Mouse (Mus musculus): Measurements from ENCODE around the gene Fancg. TPM values are rescaled to one million over a fixed set of nuclear protein-coding genes. Genes with fewer than 3 reads are reported as not detected.
A peak's percentile ranks its signal among the peaks of the same experiment; 100 is the strongest.

Gene Fancg
- 2.6 TPM for polyA plus RNA-seq (2012; fragmentation: generic; extraction: Trizol)

GRCm38 (mm10) chr4:43010161-43011038 lies at the start of gene Fancg:
Gene Fancg (minus strand): TSS chr4:43010506.
- Histone ChIP-seq H3K4me3 (peak within 1 kb of the TSS; percentile 69), H3ac (ENCODE audit: control insufficient read depth, insufficient read length) (peak within 1 kb of the TSS; percentile 52), H3K79me2 (ENCODE audit: control insufficient read depth, insufficient read depth) (no peaks in the 10 kb centered on the region), H3K27me3 (ENCODE audit: control insufficient read depth, insufficient read depth, insufficient read length) (no peaks in the 10 kb centered on the region), H3K4me2 (ENCODE audit: low read depth) (peak within 1 kb of the TSS; percentile 97), H3K36me3 (ENCODE audit: control insufficient read depth, insufficient read depth) (no peaks in the 10 kb centered on the region)
- TF ChIP-seq TCF3 (IDR thresholded peaks at IDR 0.05; ENCODE audit: insufficient read length, low read depth) (no peak), MYOD1 (IDR thresholded peaks at IDR 0.05; ENCODE audit: control insufficient read depth in 1 of 3, insufficient read length in 2 of 3, low read depth in 2 of 3) (no peak), MAX (IDR thresholded peaks at IDR 0.05; ENCODE audit: low read depth) (no peak), MYOG (IDR thresholded peaks at IDR 0.05; ENCODE audit: control insufficient read depth in 1 of 3, insufficient read depth in 1 of 3, insufficient read length in 2 of 3, low read depth in 2 of 3) (no peak), USF1 (IDR thresholded peaks at IDR 0.05; ENCODE audit: low read depth) (no peak), E2F4 (IDR thresholded peaks at IDR 0.05; ENCODE audit: insufficient read depth) (peak; percentile 66), POLR2AphosphoS2 (IDR thresholded peaks at IDR 0.05; ENCODE audit: insufficient read length, low read depth) (no peak)

- H3K36me3 ChIP-seq (ENCODE audit: control insufficient read depth, insufficient read depth) = no peaks in the 10 kb centered on the region
- no peaks in the 10 kb centered on the region for H3K79me2 ChIP-seq (ENCODE audit: control insufficient read depth, insufficient read depth)
- no peak overlapping the region for H3ac ChIP-seq (ENCODE audit: control insufficient read depth, insufficient read length)
- no peak overlapping the region for H3K4me2 ChIP-seq (ENCODE audit: low read depth)
- no peak overlapping the region for H3K4me3 ChIP-seq
- peaks cover 16% of the 10 kb centered on the region for H3K27me3 ChIP-seq (ENCODE audit: control insufficient read depth, insufficient read depth, insufficient read length)
- no peak for TF ChIP-seq TCF12 (IDR thresholded peaks at IDR 0.05; ENCODE audit: insufficient read depth, poor library complexity, severe bottlenecking)
- TF ChIP-seq REST (IDR thresholded peaks at IDR 0.05; ENCODE audit: insufficient read depth, insufficient read length) = no peak
- no peak for TF ChIP-seq MYOG (IDR thresholded peaks at IDR 0.05; ENCODE audit: control insufficient read depth in 1 of 3, insufficient read depth in 1 of 3, insufficient read length in 2 of 3, low read depth in 2 of 3)
- TF ChIP-seq MYOD1 (IDR thresholded peaks at IDR 0.05; ENCODE audit: control insufficient read depth in 1 of 3, insufficient read length in 2 of 3, low read depth in 2 of 3) = no peak
Observed at GRCm38 (mm10) chr4:43059697-43060096, 49.4 kb upstream of the Fancg start.

GRCm38 (mm10) chr4:43058753-43059654 lies 48.7 kb upstream of the Fancg start, which contains the start of gene Unc13b:
Gene Unc13b (plus strand): TSS chr4:43058953.
- H3K4me3 ChIP-seq = no peak within 1 kb of the TSS
- H3K36me3 ChIP-seq (ENCODE audit: control insufficient read depth, insufficient read depth) = no peaks in the 10 kb centered on the region
- no peak within 1 kb of the TSS for H3K4me2 ChIP-seq (ENCODE audit: low read depth)
- TF ChIP-seq TCF3 (IDR thresholded peaks at IDR 0.05; ENCODE audit: insufficient read length, low read depth) (no peak), MYOD1 (IDR thresholded peaks at IDR 0.05; ENCODE audit: control insufficient read depth in 1 of 3, insufficient read length in 2 of 3, low read depth in 2 of 3) (no peak), CEBPB (IDR thresholded peaks at IDR 0.05; ENCODE audit: insufficient read depth, poor library complexity, severe bottlenecking) (no peak), MAX (IDR thresholded peaks at IDR 0.05; ENCODE audit: low read depth) (no peak), REST (IDR thresholded peaks at IDR 0.05; ENCODE audit: insufficient read depth, insufficient read length) (no peak), POLR2AphosphoS2 (IDR thresholded peaks at IDR 0.05; ENCODE audit: insufficient read length, low read depth) (no peak), USF1 (IDR thresholded peaks at IDR 0.05; ENCODE audit: low read depth) (no peak)
- H3K27me3 ChIP-seq (ENCODE audit: control insufficient read depth, insufficient read depth, insufficient read length) = peaks cover 16% of the 10 kb centered on the region
- H3K79me2 ChIP-seq (ENCODE audit: control insufficient read depth, insufficient read depth) = no peaks in the 10 kb centered on the region
- H3ac ChIP-seq (ENCODE audit: control insufficient read depth, insufficient read length) = no peak within 1 kb of the TSS

GRCm38 (mm10) chr4:43058392-43058752 lies 48.1 kb upstream of the Fancg start:
- H3K4me2 ChIP-seq (ENCODE audit: low read depth) = no peak overlapping the region
- TF ChIP-seq TCF3 (IDR thresholded peaks at IDR 0.05; ENCODE audit: insufficient read length, low read depth) (no peak), MAX (IDR thresholded peaks at IDR 0.05; ENCODE audit: low read depth) (no peak), E2F4 (IDR thresholded peaks at IDR 0.05; ENCODE audit: insufficient read depth) (no peak), POLR2A (IDR thresholded peaks at IDR 0.05; ENCODE audit: insufficient read length, low read depth) (no peak), POLR2AphosphoS2 (IDR thresholded peaks at IDR 0.05; ENCODE audit: insufficient read length, low read depth) (no peak), SRF (IDR thresholded peaks at IDR 0.05; ENCODE audit: control insufficient read depth, insufficient read length, low read depth) (no peak), USF1 (IDR thresholded peaks at IDR 0.05; ENCODE audit: low read depth) (no peak), CEBPB (IDR thresholded peaks at IDR 0.05; ENCODE audit: insufficient read depth, poor library complexity, severe bottlenecking) (no peak), REST (IDR thresholded peaks at IDR 0.05; ENCODE audit: insufficient read depth, insufficient read length) (no peak), MYOG (IDR thresholded peaks at IDR 0.05; ENCODE audit: control insufficient read depth in 1 of 3, insufficient read depth in 1 of 3, insufficient read length in 2 of 3, low read depth in 2 of 3) (no peak), MYOD1 (IDR thresholded peaks at IDR 0.05; ENCODE audit: control insufficient read depth in 1 of 3, insufficient read length in 2 of 3, low read depth in 2 of 3) (no peak), TCF12 (IDR thresholded peaks at IDR 0.05; ENCODE audit: insufficient read depth, poor library complexity, severe bottlenecking) (no peak)
- H3K36me3 ChIP-seq (ENCODE audit: control insufficient read depth, insufficient read depth) = no peaks in the 10 kb centered on the region
- H3K27me3 ChIP-seq (ENCODE audit: control insufficient read depth, insufficient read depth, insufficient read length) = peaks cover 16% of the 10 kb centered on the region
- no peaks in the 10 kb centered on the region for H3K79me2 ChIP-seq (ENCODE audit: control insufficient read depth, insufficient read depth)
- no peak overlapping the region for H3K4me3 ChIP-seq
- H3ac ChIP-seq (ENCODE audit: control insufficient read depth, insufficient read length) = no peak overlapping the region

Measured in myocyte (in vitro differentiated cells).